Mouse (Mus musculus) embryo, embryonic 10 days (tissue): Measurements from ENCODE around the gene Card10.

Source experiments
- DNase-seq: peaks from one replicate; pipeline ENCODE4 v3.0.0-alpha.2; 2015; ENCODE audit warnings: low spot score

Gene Card10

DNA sequence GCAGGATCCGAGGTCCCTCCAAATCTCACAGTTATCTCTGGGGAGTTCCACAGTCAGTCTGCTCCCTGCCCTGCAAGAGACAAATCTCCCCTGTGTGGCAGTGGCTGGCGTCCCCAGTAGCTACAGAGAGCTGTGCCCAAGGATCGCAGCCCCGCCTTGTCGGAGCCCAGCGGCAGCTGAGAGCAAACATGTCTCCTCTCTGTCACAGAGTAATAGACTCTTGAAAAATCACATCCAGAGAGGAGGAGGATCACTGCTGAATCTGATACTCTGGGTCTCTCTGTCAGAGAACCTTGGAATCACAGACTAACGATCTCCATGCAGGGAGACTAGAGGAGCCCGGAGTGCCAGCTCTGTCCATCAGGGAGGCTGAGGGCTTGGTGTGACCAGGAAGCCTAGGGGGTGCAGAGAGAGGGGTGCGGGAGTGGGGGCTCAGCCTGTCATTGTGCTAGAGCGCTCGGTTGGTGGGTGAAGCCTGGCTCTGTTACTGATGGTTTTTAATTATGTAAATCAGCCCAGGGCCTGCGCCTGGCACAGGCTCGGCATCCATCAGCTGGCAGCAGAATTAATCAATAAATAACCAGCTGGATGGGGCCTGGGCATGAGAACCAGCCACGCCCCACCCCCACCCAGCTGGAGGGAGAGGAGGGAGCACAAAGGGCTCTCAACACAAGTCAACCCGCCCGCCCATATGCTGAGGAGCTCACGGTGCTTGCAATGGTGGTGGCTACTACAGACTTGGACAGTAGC lies 67.2 kb downstream of the Card10 start:
- DNase-seq, result no peak

DNA sequence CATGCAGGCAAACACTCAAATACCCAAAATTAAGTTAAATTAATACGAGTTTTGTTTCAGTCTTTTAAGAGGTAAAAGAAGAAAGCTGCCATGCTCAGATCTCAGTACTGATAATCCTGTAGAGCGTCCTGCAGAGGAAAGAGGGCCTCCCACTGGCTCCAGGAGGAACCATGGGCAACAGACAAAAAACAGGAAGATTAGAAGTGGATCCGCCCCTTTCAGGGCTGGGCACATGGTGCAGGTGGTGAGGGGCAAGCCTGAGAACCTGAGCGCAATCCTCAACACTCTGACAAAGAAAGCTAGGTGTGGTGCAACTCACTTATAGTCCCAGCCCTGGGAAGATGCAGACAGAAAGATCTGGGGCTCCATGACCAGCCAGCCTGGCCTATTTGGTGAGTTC lies 71.0 kb downstream of the Card10 start:
- DNase-seq, result no peak

DNA sequence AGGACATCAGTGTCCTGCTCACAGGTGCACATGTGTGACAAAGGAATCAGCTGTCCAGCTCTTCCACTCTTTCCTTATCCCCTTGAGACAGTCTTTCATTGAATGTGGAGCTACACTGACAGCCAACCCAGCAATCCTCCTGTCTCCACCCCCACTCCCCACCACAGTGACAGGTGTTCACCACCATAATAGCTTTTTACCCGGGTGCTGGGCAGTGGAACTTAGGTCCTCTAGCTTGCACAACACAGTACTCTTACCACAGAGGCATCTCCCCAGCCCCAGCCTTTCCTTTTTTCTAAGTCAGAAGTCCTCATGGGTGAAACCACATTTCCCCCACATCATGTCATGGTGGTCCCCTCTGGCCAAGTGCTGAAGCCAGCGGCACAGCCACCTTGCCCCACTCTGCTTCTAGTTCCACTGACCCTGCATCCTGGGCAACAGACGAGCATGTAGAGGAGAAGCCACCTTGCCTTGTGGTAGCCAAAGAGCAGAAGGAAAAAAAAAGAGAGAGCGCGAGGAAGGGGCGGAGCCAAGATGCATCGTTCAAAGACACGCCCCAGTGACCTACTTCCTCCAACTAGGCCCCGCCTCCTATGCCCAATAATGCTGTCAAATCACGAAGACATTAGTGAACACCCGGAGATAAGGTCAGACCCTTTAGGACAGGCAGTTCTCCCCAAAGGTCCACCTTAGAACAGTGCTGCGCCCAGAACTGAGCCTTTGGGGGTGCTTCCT lies 72.4 kb downstream of the Card10 start:
- DNase-seq, result no peak

DNA sequence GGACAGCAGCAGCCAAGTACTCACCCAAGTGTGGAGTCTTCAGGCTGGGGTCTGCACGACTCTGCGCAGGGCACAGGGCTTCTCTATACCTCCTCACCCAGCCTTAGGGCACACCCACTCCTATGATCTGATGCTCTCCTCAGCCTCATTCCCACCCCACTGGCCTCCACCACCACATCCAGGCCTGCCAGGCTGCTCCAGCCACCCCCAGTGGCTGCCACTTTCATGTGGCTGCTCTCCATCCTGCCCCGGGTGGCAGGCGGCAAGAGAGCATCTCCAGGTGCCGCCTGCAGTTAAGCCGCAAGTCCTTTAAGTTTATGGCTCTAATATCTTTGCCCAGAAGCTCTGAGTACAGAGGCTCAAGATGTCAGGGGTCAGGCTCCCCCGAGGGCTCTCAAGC lies 76.1 kb downstream of the Card10 start:
- DNase-seq, result no peak
